Mouse (Mus musculus) stomach, embryonic 15.5 days (tissue): ENCODE results near the gene Zmynd10. TPM values are rescaled to one million over a fixed set of nuclear protein-coding genes. Genes with fewer than 3 reads are reported as not detected.

Experiments
- ATAC-seq: fragments of 200-750 bp; cut with Nextera tagmentation; 2 replicates; pipeline ENCODE4 v1.8.0; 2017; ENCODE audit warnings: low read depth, moderate number of reproducible peaks, moderate TSS enrichment; ENCODE audit not compliant: insufficient read depth, low FRiP score
- H3K27ac ChIP-seq: fragments of 300-500 bp; sonication (generic); 2 replicates; pipeline ENCODE4 v1.5.1; 2015; ENCODE audit warnings: mild to moderate bottlenecking, inconsistent platforms
- H3K27me3 ChIP-seq: fragments of 300-500 bp; sonication (generic); replicated peaks from 2 replicates; pipeline ENCODE4 v1.6.1; 2015; ENCODE audit warnings: inconsistent platforms
- H3K36me3 ChIP-seq: fragments of 300-500 bp; sonication (generic); 2 replicates; pipeline ENCODE4 v1.6.1; 2015; ENCODE audit warnings: inconsistent platforms
- H3K4me1 ChIP-seq: fragments of 300-500 bp; sonication (generic); 2 replicates; pipeline ENCODE4 v1.6.1; 2015; ENCODE audit warnings: inconsistent platforms
- H3K4me2 ChIP-seq: fragments of 300-500 bp; sonication (generic); 2 replicates; pipeline ENCODE4 v1.6.1; 2015; ENCODE audit warnings: mild to moderate bottlenecking, inconsistent platforms
- H3K4me3 ChIP-seq: fragments of 300-500 bp; sonication (generic); replicated peaks from 2 replicates; pipeline ENCODE4 v1.5.1; 2015; ENCODE audit warnings: inconsistent platforms
- H3K9ac ChIP-seq: fragments of 300-500 bp; sonication (generic); 2 replicates; pipeline ENCODE4 v1.6.1; 2015; ENCODE audit warnings: inconsistent platforms
- H3K9me3 ChIP-seq: fragments of 300-500 bp; sonication (generic); 2 replicates; pipeline ENCODE4 v1.6.1; 2016; ENCODE audit warnings: inconsistent platforms
- WGBS: fragments of 180-500 bp; shearing (Covaris S2); methylation state at CpG from one replicate; pipeline ENCODE4 v1.1.7; 2015; 5-methylcytosine and 5-hydroxymethylcytosine counted together
- polyA plus RNA-seq: library from polyadenylated mRNA; unstranded; fragments of >200 nt; fragmentation: Nextera tagmentation; extraction: Ambion mirVana; gene quantifications from 2 replicates; pipeline ENCODE4 v1.2.1, GENCODE M21; 2015

Gene Zmynd10
- polyA plus RNA-seq, result 0.63 and 0.94 TPM in 2 replicates

DNA sequence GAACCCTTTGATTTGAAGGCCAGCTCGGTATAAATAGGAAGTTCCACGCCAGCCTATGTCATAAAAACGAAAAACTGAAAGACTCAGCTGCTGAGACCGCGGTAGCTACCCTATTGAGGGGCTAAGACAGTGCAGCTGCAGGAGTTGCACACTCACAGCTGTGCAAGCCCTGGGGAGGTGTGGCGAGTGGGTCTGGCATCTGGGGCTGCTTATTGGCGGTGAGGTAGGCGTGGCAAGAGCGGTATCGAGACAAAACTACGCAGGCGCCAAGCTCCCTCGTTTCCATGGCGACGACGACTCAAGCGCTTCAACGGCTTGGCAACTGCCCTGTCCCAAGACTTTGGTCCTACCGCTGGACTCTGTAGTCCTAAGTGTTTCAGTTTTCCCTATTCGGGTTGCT, at the start of gene Zmynd10:
Gene Zmynd10 (plus strand): TSS at position 273 of the 400 bp plus-strand sequence.
- no peaks in the 10 kb centered on the region for H3K9me3 ChIP-seq
- H3K9ac ChIP-seq, result no peak within 1 kb of the TSS
- 2% methylated on average over 20 of the region's 20 CpGs for WGBS
- peaks cover 7% of the 10 kb centered on the region for H3K36me3 ChIP-seq
- H3K27me3 ChIP-seq, result no peaks in the 10 kb centered on the region
- peaks cover 41% of the 10 kb centered on the region for H3K4me1 ChIP-seq
- peak within 1 kb of the TSS; percentile 52 for H3K4me2 ChIP-seq
- no peak within 1 kb of the TSS for H3K27ac ChIP-seq
- no peak within 1 kb of the TSS; the same call in 1 of the 2 replicates for H3K4me3 ChIP-seq
- ATAC-seq, result peak; percentile 57

DNA sequence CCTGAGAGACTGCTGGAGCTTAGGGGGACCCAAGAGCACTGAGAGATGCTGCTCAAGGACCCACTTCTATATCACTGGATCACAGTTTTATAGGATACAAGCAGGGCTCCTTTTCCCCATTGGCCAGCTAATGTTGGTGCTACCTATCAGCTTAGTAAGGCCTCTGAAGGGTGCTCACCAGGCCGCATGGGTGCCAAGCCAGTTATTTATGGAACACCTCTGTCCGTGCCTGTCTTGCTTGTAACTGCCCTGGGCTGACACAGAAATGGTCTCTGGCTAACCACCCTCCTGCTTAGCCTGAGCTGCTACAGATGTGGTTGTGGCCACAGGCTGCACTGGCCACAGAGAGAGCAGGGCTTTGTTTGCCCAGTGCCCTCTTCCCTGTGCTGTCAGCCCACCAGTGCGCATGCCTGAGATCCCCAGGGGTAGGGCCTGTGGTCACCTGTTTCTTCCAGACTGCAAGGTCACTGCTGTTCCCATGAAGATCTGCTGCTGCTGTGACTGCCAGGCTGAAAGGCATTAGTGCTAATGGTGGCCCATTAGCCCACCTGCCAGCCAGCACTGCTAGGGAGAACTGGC, 46.3 kb upstream of the Zmynd10 start:
- Histone ChIP-seq H3K36me3 (no peaks in the 10 kb centered on the region), H3K9me3 (no peaks in the 10 kb centered on the region), H3K27me3 (no peaks in the 10 kb centered on the region), H3K4me3 (no peak overlapping the region), H3K4me2 (no peak overlapping the region), H3K4me1 (no peaks in the 10 kb centered on the region), H3K27ac (no peak overlapping the region), H3K9ac (no peak overlapping the region)
- WGBS, result 90% methylated on average over 3 of the region's 3 CpGs
- ATAC-seq, result no peak

DNA sequence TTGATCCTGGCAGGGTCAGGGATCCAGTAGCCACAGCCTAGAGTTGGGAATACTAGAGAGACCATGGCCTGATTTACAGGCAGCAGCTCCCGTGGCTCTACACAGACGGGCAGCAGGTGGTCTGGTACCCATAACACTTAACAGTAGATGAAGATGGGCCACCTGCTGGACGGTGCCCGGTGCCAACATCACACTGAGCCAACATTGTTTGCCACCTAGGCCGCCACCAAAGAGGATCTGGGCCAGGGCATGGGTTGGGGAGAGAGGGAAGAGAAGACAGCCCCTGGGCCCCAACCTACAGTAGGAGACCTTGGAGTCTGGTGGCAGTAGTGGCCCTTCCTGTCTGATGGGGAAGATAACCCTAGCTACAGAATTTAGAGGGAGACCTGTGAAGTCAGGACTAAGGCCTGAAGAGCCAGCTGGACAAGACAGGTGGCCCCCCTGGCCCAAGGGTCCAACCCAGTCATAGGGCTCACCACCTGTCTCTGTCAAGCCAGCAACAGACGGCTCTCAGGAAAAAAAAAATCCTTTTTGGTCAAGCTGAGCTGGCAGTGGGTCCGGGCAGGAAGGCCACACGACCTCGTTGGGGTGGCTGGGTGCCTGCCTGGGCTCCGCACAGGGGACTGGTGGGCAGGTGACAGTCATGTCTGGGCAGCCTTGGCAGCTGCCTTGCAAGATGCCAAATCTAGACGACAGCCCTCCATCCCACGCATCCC, 44.8 kb upstream of the Zmynd10 start:
- Histone ChIP-seq H3K27ac (no peak overlapping the region), H3K9ac (no peak overlapping the region), H3K27me3 (no peaks in the 10 kb centered on the region), H3K4me2 (no peak overlapping the region), H3K9me3 (no peaks in the 10 kb centered on the region), H3K4me1 (no peaks in the 10 kb centered on the region), H3K4me3 (no peak overlapping the region), H3K36me3 (no peaks in the 10 kb centered on the region)
- WGBS, result 84% methylated on average over 12 of the region's 12 CpGs
- no peak for ATAC-seq

DNA sequence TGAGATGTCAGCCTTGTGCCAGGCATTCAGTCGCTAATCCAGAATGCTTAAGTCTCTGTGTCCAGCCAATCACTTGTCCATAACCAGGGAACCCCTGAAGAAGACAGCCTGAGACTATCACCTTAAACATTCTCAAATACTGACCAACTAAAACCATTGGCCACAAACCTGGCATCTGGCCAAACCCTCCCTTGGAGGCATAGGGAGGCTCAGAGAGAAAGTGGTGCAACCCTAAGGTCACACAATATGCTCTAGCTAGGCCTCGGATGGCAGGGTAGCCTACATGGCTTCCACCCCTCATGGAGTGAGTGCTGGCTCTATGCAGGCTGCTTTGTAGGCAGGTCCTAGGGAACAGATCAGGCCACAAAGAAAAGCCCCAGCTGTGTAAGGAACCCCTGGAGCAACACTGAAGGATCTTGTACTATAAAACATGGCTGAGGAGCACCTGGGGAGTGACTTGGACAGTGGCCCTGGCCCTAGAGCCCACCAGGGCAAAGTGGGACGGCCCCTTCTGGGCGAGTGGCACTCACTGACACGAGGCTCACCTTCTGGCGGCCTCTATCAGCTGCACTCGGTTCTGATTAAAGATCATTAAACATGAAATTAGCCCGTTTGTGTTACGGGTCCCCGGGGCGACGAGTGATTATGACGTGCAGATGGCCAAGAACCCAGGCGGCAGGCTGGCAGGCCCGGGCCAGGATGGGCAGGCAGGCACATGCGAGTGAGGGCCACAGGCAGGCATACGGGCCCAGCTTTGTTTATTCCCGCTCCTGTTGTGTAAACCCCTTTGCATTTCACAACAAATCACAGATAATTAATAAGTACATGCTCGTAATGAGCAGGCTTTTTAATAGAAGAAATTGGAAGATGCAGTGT, 42.2 kb upstream of the Zmynd10 start:
- no peak overlapping the region for H3K27ac ChIP-seq
- H3K4me3 ChIP-seq, result no peak overlapping the region
- H3K27me3 ChIP-seq, result no peaks in the 10 kb centered on the region
- 0 out of 2 replicates have a peak, but pooled peaks cover 2% of the 10 kb centered on the region for H3K4me1 ChIP-seq
- no peak overlapping the region for H3K9ac ChIP-seq
- 83% methylated on average over 19 of the region's 19 CpGs for WGBS
- H3K4me2 ChIP-seq, result no peak overlapping the region
- no peaks in the 10 kb centered on the region for H3K9me3 ChIP-seq
- H3K36me3 ChIP-seq, result no peaks in the 10 kb centered on the region
- no peak for ATAC-seq

DNA sequence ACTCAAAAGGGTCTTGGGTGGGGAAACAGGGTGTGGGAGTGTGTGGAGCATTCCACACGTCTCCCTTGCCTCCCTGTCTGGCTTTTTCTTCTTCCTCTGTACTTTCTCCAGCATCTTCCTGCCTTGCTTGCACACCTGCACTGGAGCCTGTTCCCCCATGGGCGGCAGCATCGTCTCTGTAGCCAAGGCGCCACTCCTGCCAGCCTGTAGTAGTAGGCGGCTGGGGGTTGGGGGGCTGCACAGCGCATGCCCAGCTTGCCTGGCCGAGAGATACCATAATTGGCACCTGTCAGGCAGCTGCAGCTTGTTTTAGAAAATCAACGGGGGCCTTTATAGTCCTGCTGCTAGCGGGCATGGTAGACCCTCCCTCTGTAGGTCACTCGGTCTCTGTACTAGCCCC, 38.8 kb upstream of the Zmynd10 start:
- no peak overlapping the region for H3K4me2 ChIP-seq
- 52% methylated on average over 10 of the region's 10 CpGs for WGBS
- no peak overlapping the region for H3K9ac ChIP-seq
- ATAC-seq, result no peak
- no peaks in the 10 kb centered on the region for H3K36me3 ChIP-seq
- H3K27me3 ChIP-seq, result no peaks in the 10 kb centered on the region
- 0 out of 2 replicates have a peak, but pooled peaks cover 2% of the 10 kb centered on the region for H3K4me1 ChIP-seq
- no peak overlapping the region for H3K4me3 ChIP-seq
- no peaks in the 10 kb centered on the region for H3K9me3 ChIP-seq
- no peak overlapping the region for H3K27ac ChIP-seq

DNA sequence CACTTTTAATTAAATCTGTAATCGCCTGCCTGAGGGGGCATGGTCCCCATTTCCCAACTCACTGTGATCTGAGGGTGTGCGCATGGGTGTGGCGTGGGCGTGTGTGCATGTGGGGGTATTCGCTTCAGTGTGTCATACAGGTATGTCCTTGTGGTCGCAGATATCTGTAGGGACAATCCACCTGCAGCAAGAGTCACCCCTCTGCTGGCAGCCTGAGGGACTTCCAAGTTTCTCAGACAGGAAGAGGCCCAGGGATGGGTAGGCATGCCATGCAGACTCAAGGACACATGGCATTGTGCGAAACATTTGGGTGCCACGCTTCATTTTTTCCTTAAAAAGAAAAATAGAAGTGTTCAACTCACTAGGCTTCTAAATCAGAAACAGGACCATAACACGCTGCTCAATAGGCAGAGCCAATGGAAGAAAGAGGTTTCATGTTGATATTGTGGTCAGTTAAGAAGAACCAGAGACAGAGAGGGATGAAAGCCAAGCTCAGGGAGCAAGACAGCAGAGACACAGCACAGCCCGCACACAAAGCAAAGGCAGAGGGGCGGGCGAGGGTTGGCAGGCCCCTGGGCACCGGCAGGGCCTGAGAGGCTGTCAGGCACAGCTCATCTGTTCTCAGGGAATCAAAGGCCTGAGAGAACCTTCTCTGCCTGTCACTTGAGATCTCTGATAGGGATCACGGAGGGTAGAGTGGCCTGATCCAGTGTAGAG, 36.6 kb upstream of the Zmynd10 start:
- no peak overlapping the region for H3K4me2 ChIP-seq
- H3K9ac ChIP-seq, result no peak overlapping the region
- no peaks in the 10 kb centered on the region for H3K9me3 ChIP-seq
- ATAC-seq, result no peak
- no peaks in the 10 kb centered on the region for H3K36me3 ChIP-seq
- no peak overlapping the region for H3K27ac ChIP-seq
- WGBS, result 85% methylated on average over 14 of the region's 14 CpGs
- H3K27me3 ChIP-seq, result 0 out of 2 replicates have a peak, but pooled peaks cover 3% of the 10 kb centered on the region
- H3K4me3 ChIP-seq, result no peak overlapping the region
- H3K4me1 ChIP-seq, result 0 out of 2 replicates have a peak, but pooled peaks cover 2% of the 10 kb centered on the region

DNA sequence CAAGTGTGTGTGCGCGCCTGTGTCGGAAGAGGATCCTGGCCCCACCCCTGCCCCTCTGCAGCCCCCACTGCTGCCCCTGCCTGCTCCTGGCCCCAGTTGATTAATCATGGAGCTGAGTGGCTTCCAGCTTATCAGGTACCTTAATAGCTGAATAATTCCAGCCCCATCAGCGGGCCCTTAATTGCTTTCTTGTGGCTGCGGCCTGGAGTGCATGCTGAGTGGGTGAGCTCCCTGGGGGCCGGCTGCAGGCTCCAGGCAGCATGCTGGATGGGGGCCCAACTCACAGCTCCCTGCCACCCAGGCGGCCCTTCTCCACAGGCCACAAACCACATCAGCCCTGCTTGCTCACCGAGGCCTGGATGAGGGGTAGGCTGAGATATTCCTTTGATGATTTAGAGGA, 35.7 kb upstream of the Zmynd10 start:
- H3K36me3 ChIP-seq, result no peaks in the 10 kb centered on the region
- 0 out of 2 replicates have a peak, but pooled peaks cover 2% of the 10 kb centered on the region for H3K4me1 ChIP-seq
- no peak overlapping the region for H3K9ac ChIP-seq
- H3K4me2 ChIP-seq, result no peak overlapping the region
- 49% methylated on average over 8 of the region's 8 CpGs for WGBS
- H3K4me3 ChIP-seq, result no peak overlapping the region
- no peak for ATAC-seq
- H3K27me3 ChIP-seq, result 0 out of 2 replicates have a peak, but pooled peaks cover 3% of the 10 kb centered on the region
- H3K9me3 ChIP-seq, result no peaks in the 10 kb centered on the region
- no peak overlapping the region for H3K27ac ChIP-seq

DNA sequence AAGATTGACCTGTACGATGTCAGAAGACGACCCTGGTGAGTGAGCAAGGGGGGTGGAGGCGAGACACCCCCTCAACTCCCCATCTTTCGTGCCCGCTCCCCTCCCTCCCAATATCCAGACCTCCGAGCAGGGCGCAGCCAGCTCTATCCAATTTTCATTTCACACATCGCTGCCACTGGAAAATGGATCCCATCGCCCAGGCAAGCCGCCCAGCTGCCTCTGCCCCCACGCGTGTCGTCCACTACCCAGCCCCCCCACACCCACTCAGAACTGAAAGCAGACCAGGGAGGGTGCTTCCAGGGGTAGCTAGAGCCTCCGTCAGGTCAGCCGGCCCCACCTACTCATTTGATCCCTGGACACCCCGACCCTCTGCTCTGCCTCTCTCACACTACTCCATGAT, 34.8 kb upstream of the Zmynd10 start:
- ATAC-seq, result no peak

DNA sequence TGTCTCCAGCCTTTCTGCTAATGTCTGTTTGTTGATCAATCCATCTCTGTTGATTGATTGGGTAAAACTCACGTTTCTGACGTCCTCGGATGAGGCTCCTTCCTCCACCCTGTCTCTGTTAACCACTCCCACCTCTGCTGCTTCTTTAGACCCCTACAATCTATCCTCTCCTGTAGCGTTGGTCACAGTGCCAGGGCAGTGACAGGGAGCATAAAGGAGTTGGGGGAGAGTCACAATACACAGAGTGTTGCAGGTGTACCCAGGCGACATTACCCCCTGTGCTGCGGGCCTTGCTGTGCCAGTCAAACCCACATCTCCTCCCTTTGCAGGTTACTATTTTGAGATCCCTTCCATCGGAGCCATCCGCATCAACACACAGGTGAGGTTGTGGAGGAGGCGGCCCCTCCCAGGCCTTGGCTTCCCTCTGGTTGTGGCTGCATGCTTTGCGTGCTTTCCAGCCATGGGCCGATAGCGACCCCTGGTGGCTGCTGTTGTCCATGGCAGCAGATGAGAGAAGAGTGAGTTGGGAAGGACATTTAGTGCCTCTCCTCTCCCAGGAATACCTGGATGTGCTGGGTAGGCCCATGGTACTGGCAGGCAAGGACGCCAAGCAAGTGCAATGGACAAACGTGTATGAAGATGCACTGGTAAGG, 32.7 kb upstream of the Zmynd10 start:
- H3K9me3 ChIP-seq, result no peaks in the 10 kb centered on the region
- 0 out of 2 replicates have a peak, but pooled peaks cover 3% of the 10 kb centered on the region for H3K27me3 ChIP-seq
- no peak overlapping the region for H3K9ac ChIP-seq
- H3K4me1 ChIP-seq, result no peaks in the 10 kb centered on the region
- 14% methylated on average over 14 of the region's 14 CpGs for WGBS
- H3K4me3 ChIP-seq, result no peak overlapping the region
- no peak overlapping the region for H3K27ac ChIP-seq
- H3K36me3 ChIP-seq, result no peaks in the 10 kb centered on the region
- ATAC-seq, result no peak
- no peak overlapping the region for H3K4me2 ChIP-seq

More for the DNA sequence above, 34.8 kb upstream of the Zmynd10 start:
- H3K4me2 ChIP-seq, result no peak overlapping the region
- no peaks in the 10 kb centered on the region for H3K36me3 ChIP-seq
- 0 out of 2 replicates have a peak, but pooled peaks cover 2% of the 10 kb centered on the region for H3K4me1 ChIP-seq
- no peak overlapping the region for H3K4me3 ChIP-seq
- no peak overlapping the region for H3K9ac ChIP-seq
- no peaks in the 10 kb centered on the region for H3K9me3 ChIP-seq
- 81% methylated on average over 16 of the region's 16 CpGs for WGBS
- no peak overlapping the region for H3K27ac ChIP-seq
- 0 out of 2 replicates have a peak, but pooled peaks cover 3% of the 10 kb centered on the region for H3K27me3 ChIP-seq

DNA sequence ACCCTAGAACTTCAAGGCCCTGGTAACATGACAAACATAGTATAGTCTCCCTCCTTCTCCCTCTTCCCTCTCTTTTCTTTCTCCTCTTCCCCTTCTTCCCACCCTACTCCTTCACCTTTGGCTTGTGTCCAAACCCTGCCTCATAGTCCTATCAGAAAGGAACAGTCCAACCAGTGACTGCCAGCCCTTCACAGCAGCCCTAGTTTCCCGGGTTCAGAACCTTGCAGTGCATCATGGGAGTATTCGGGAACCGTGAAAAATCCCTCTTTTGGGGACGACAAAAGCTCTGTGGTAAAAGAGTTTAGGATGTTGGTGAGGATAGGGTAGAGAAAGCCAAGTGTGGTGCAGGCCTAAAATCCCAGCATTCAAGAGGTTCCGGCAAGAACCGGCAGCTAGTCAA, 26.8 kb upstream of the Zmynd10 start:
- no peak overlapping the region for H3K4me3 ChIP-seq
- WGBS, result 65% methylated on average over 6 of the region's 6 CpGs
- no peak for ATAC-seq

DNA sequence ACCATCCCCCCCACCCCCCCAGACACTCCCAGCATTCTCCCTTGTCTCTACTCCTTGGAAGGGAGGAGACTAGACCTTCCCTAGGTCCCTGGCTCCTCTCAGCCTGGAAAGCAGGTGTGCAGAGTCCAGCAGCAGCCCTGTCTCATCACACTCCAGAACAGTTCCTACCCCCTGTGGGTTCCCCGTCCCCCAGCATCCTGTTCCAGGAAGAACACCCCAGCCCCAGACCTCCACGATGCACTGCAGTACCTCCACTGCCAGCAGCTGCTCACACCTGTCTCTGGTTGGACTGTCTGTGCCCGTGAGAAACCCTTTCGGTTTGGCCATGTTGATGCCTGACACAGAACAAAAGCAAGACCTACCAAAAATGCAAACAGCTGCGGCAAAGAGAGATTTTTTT, 25.9 kb upstream of the Zmynd10 start:
- Histone ChIP-seq H3K4me3 (no peak overlapping the region), H3K9ac (no peak overlapping the region), H3K9me3 (no peaks in the 10 kb centered on the region), H3K4me1 (peaks cover 17% of the 10 kb centered on the region), H3K27ac (no peak overlapping the region), H3K27me3 (peaks cover 12% of the 10 kb centered on the region), H3K36me3 (no peaks in the 10 kb centered on the region), H3K4me2 (0 out of 2 replicates have a peak overlapping the region, but pooled peaks have one; percentile 49)
- ATAC-seq, result no peak
- 20% methylated on average over 5 of the region's 5 CpGs for WGBS

More for the DNA sequence above, 26.8 kb upstream of the Zmynd10 start:
- Histone ChIP-seq H3K4me1 (peaks cover 17% of the 10 kb centered on the region; the same call in 1 of the 2 replicates), H3K9ac (no peak overlapping the region), H3K36me3 (no peaks in the 10 kb centered on the region), H3K27ac (no peak overlapping the region), H3K27me3 (peaks cover 4% of the 10 kb centered on the region; the same call in 1 of the 2 replicates), H3K9me3 (no peaks in the 10 kb centered on the region), H3K4me2 (no peak overlapping the region)
